Mouse (Mus musculus): Measurements from ENCODE around the gene Akirin1.

- TF ChIP-seq CTCF (IDR thresholded peaks at IDR 0.05; ENCODE audit: borderline replicate concordance, control insufficient read depth, extremely low read depth, insufficient read depth, low read length, poor library complexity) (no peak), POLR2A (IDR thresholded peaks at IDR 0.05; ENCODE audit: control insufficient read depth, extremely low read depth, insufficient read depth, low read length, poor library complexity) (no peak)
These were observed 11.4 kb downstream of the Akirin1 start for GRCm38 (mm10) chr4:123738708-123739107.

Measured in thymus, adult 2 months (tissue).